Mouse (Mus musculus): ENCODE data around the gene Fhl2. TPM values are rescaled to one million over a fixed set of nuclear protein-coding genes. Genes with fewer than 3 reads are reported as not detected.
"Not testable (repeated sequence)": the region's sequence is repeated elsewhere in the genome, so short reads cannot be mapped to it uniquely, and the experiment has no call there.

Fhl2 gene
- polyA plus RNA-seq, 1 experiment from 2014 or later = 2.4 TPM

GRCm38 (mm10) chr1:43141555-43141961, 55.2 kb downstream of the Fhl2 start:
- WGBS (ENCODE audit: insufficient replicate concordance) = 74% methylated on average over 11 of the region's 11 CpGs
- no peak overlapping the region for H3K27ac ChIP-seq (ENCODE audit: low read depth)
- H3K4me3 ChIP-seq (ENCODE audit: low read depth, low read length) = no peak overlapping the region
- TF ChIP-seq CTCF (IDR thresholded peaks at IDR 0.05; ENCODE audit: low read depth) (no peak), EP300 (IDR thresholded peaks at IDR 0.05; ENCODE audit: low read depth) (no peak)
- no peaks in the 10 kb centered on the region for H3K4me1 ChIP-seq (ENCODE audit: insufficient read depth)
- H3K27me3 ChIP-seq (ENCODE audit: insufficient read depth, low read length) = no peaks in the 10 kb centered on the region
- H3K9me3 ChIP-seq (ENCODE audit: low read length) = no peaks in the 10 kb centered on the region
- H3K4me2 ChIP-seq (ENCODE audit: low read depth, low read length) = no peak overlapping the region
- H3K9ac ChIP-seq (replicated peaks) = no peak overlapping the region
- H3K36me3 ChIP-seq (replicated peaks; ENCODE audit: insufficient read depth, low read length) = no peaks in the 10 kb centered on the region
- DNase-seq (no peak), ATAC-seq (no peak)

GRCm38 (mm10) chr1:43139587-43140266, 57.1 kb downstream of the Fhl2 start:
- WGBS (ENCODE audit: insufficient replicate concordance) = 47% methylated on average over 8 of the region's 8 CpGs
- no peaks in the 10 kb centered on the region for H3K4me1 ChIP-seq (ENCODE audit: insufficient read depth)
- H3K9ac ChIP-seq (replicated peaks) = no peak overlapping the region
- ATAC-seq (peak; percentile 70), DNase-seq (peak; percentile 87)
- H3K27me3 ChIP-seq (ENCODE audit: insufficient read depth, low read length) = no peaks in the 10 kb centered on the region
- peak; percentile 97 for TF ChIP-seq CTCF (IDR thresholded peaks at IDR 0.05; ENCODE audit: low read depth)
- TF ChIP-seq EP300 (IDR thresholded peaks at IDR 0.05; ENCODE audit: low read depth) = no peak
- no peak overlapping the region for H3K4me2 ChIP-seq (ENCODE audit: low read depth, low read length)
- H3K36me3 ChIP-seq (replicated peaks; ENCODE audit: insufficient read depth, low read length) = no peaks in the 10 kb centered on the region
- H3K9me3 ChIP-seq (ENCODE audit: low read length) = no peaks in the 10 kb centered on the region
- H3K4me3 ChIP-seq (ENCODE audit: low read depth, low read length) = no peak overlapping the region
- no peak overlapping the region for H3K27ac ChIP-seq (ENCODE audit: low read depth)

GRCm38 (mm10) chr1:43138268-43138812, 58.4 kb downstream of the Fhl2 start:
- WGBS (ENCODE audit: insufficient replicate concordance) = 68% methylated on average over 15 of the region's 15 CpGs
- DNase-seq (peak; percentile 21), ATAC-seq (no peak)
- Histone ChIP-seq H3K27ac (ENCODE audit: low read depth) (no peak overlapping the region), H3K9ac (replicated peaks) (no peak overlapping the region), H3K4me3 (ENCODE audit: low read depth, low read length) (no peak overlapping the region), H3K4me2 (ENCODE audit: low read depth, low read length) (no peak overlapping the region), H3K9me3 (ENCODE audit: low read length) (no peaks in the 10 kb centered on the region), H3K36me3 (replicated peaks; ENCODE audit: insufficient read depth, low read length) (no peaks in the 10 kb centered on the region), H3K4me1 (ENCODE audit: insufficient read depth) (no peaks in the 10 kb centered on the region), H3K27me3 (ENCODE audit: insufficient read depth, low read length) (no peaks in the 10 kb centered on the region)
- no peak for TF ChIP-seq EP300 (IDR thresholded peaks at IDR 0.05; ENCODE audit: low read depth)
- peak; percentile 50 for TF ChIP-seq CTCF (IDR thresholded peaks at IDR 0.05; ENCODE audit: low read depth)

- Histone ChIP-seq H3K4me1 (ENCODE audit: insufficient read depth) (no peaks in the 10 kb centered on the region), H3K36me3 (replicated peaks; ENCODE audit: insufficient read depth, low read length) (no peaks in the 10 kb centered on the region), H3K4me2 (ENCODE audit: low read depth, low read length) (no peak overlapping the region), H3K9me3 (ENCODE audit: low read length) (no peaks in the 10 kb centered on the region), H3K4me3 (ENCODE audit: low read depth, low read length) (no peak overlapping the region), H3K9ac (replicated peaks) (no peak overlapping the region), H3K27me3 (ENCODE audit: insufficient read depth, low read length) (no peaks in the 10 kb centered on the region), H3K27ac (ENCODE audit: low read depth) (no peak overlapping the region)
- DNase-seq (no peak), ATAC-seq (no peak)
- 73% methylated on average over 5 of the region's 5 CpGs for WGBS (ENCODE audit: insufficient replicate concordance)
- TF ChIP-seq EP300 (IDR thresholded peaks at IDR 0.05; ENCODE audit: low read depth) = no peak
- no peak for TF ChIP-seq CTCF (IDR thresholded peaks at IDR 0.05; ENCODE audit: low read depth)
Measured at GRCm38 (mm10) chr1:43137334-43137733, 59.5 kb downstream of the Fhl2 start.

- ATAC-seq; DNase-seq; H3K4me2 ChIP-seq (ENCODE audit: low read depth, low read length); H3K27me3 ChIP-seq (ENCODE audit: insufficient read depth, low read length); H3K9ac ChIP-seq (replicated peaks); H3K4me1 ChIP-seq (ENCODE audit: insufficient read depth); H3K27ac ChIP-seq (ENCODE audit: low read depth); H3K36me3 ChIP-seq (replicated peaks; ENCODE audit: insufficient read depth, low read length); H3K9me3 ChIP-seq (ENCODE audit: low read length); H3K4me3 ChIP-seq (ENCODE audit: low read depth, low read length): not testable (repeated sequence)
- 70% methylated on average over 2 of the region's 2 CpGs for WGBS (ENCODE audit: insufficient replicate concordance)
Measured at GRCm38 (mm10) chr1:43136488-43137029, 60.2 kb downstream of the Fhl2 start.

- no peaks in the 10 kb centered on the region for H3K4me1 ChIP-seq (ENCODE audit: insufficient read depth)
- no peak for ATAC-seq
- H3K9me3 ChIP-seq (ENCODE audit: low read length) = no peaks in the 10 kb centered on the region
- H3K27ac ChIP-seq (ENCODE audit: low read depth) = no peak overlapping the region
- WGBS (ENCODE audit: insufficient replicate concordance) = 79% methylated on average over 9 of the region's 9 CpGs
- DNase-seq = no peak
- no peak overlapping the region for H3K4me3 ChIP-seq (ENCODE audit: low read depth, low read length)
- no peak overlapping the region for H3K9ac ChIP-seq (replicated peaks)
- H3K27me3 ChIP-seq (ENCODE audit: insufficient read depth, low read length) = no peaks in the 10 kb centered on the region
- no peak overlapping the region for H3K4me2 ChIP-seq (ENCODE audit: low read depth, low read length)
- no peaks in the 10 kb centered on the region for H3K36me3 ChIP-seq (replicated peaks; ENCODE audit: insufficient read depth, low read length)
- TF ChIP-seq EP300 (IDR thresholded peaks at IDR 0.05; ENCODE audit: low read depth) (no peak), CTCF (IDR thresholded peaks at IDR 0.05; ENCODE audit: low read depth) (no peak)
Measured at GRCm38 (mm10) chr1:43131591-43131990, 65.2 kb downstream of the Fhl2 start.

All from liver, postnatal 0 days (tissue).